Mouse (Mus musculus): ENCODE results near the gene Vmn2r54. TPM values are rescaled to one million over a fixed set of nuclear protein-coding genes. Genes with fewer than 3 reads are reported as not detected.

The Vmn2r54 gene
- polyA plus RNA-seq (2012; rRNA removed) = not detected in 2 replicates

GRCm38 (mm10) chr7:12640219-12640618 is at the start of gene Vmn2r54:
Vmn2r54 (minus strand) TSS chr7:12640319.

GRCm38 (mm10) chr7:12684903-12685302 is 44.8 kb upstream of the Vmn2r54 start, which contains the start of gene Vmn2r55:
Vmn2r55 (minus strand) TSS chr7:12685003.

GRCm38 (mm10) chr7:12608688-12609087 is 31.4 kb downstream of the Vmn2r54 start, which contains the start of gene Vmn2r53:
Vmn2r53 (minus strand) TSS chr7:12608788.

Other genes with a start within 250 kb of the Vmn2r54 start
- 5.9 and 6.3 TPM in 2 replicates for gene Zfp551, start 217.6 kb downstream of the Vmn2r54 start, polyA plus RNA-seq (2012; rRNA removed)
- 16.5 and 17.3 TPM in 2 replicates for gene Zfp606, start 162.0 kb downstream of the Vmn2r54 start, polyA plus RNA-seq (2012; rRNA removed)
- gene 2900092C05Rik, start 127.8 kb downstream of the Vmn2r54 start, polyA plus RNA-seq (2012; rRNA removed) = not detected in 2 replicates
- gene Vmn2r53, start 31.5 kb downstream of the Vmn2r54 start, polyA plus RNA-seq (2012; rRNA removed) = under 0.01 and 0.01 TPM in 2 replicates
- gene Vmn2r55, start 44.7 kb upstream of the Vmn2r54 start, polyA plus RNA-seq (2012; rRNA removed) = not detected in 2 replicates
- 0.01 TPM in 1 of 2 replicates, not detected in the other for gene Vmn2r56, start 94.7 kb upstream of the Vmn2r54 start, polyA plus RNA-seq (2012; rRNA removed)
- gene Zscan18, start 163.3 kb upstream of the Vmn2r54 start, polyA plus RNA-seq (2012; rRNA removed) = 39.2 and 40.2 TPM in 2 replicates
- gene Zfp329, start 178.5 kb upstream of the Vmn2r54 start, polyA plus RNA-seq (2012; rRNA removed) = 20.6 and 21.3 TPM in 2 replicates
- gene Zfp110, start 194.4 kb upstream of the Vmn2r54 start, polyA plus RNA-seq (2012; rRNA removed) = 12.7 and 13.3 TPM in 2 replicates
- gene Zfp128, start 240.9 kb upstream of the Vmn2r54 start, polyA plus RNA-seq (2012; rRNA removed) = 9.5 and 9.9 TPM in 2 replicates

Data from central nervous system, embryonic 18 days (tissue).